Mouse (Mus musculus) adrenal gland (tissue): ENCODE measurements around the gene 2310061N02Rik.
"Not testable (repeated sequence)": the region's sequence is repeated elsewhere in the genome, so short reads cannot be mapped to it uniquely, and the experiment has no call there.

Source experiments
- intact Hi-C: fragments of 180-260 bp; cut with DNase I; formaldehyde crosslinking; loops from one replicate; pipeline ENCODE4 v1.15.1; 2025
- long read RNA-seq, 2 experiments: library from polyadenylated mRNA; unstranded; transcript quantifications; one replicate each; pipeline ENCODE4 v2.0.0; 2020; ENCODE audit warnings: borderline replicate concordance in 1 of 2; ENCODE audit not compliant: insufficient replicate concordance in 1 of 2

Gene 2310061N02Rik
- long read RNA-seq, experiment 1: 0 reads
- long read RNA-seq, experiment 2: 0 reads

DNA sequence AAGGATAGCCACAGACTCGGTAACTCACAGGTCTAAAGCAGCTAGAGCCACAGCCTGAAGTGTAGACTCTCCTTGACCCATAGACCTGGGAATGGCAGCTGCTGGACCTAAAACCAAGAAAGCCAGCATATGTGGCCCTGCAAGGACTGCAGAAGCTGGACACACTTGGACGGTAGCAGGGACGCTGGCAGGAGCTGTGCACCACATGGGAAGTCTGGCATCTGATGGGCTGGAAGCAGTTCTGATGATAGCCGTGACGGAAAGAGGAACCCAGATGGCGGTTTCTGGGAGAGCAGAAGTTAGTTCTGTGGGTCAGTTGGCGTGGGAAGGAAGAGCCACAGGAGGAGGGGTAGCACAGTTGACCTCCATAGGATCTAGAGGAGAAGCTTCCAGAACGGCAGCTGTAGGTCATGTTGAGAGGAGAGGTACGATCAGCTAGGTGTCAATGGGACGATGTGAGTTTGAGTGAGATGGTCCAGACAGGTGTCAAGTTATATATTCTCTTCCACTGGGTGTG, at the start of gene 2310061N02Rik:
Gene 2310061N02Rik, minus strand, starts transcription at position 467 of the 517 bp plus-strand sequence.
- intact Hi-C loops: no loop called here

DNA sequence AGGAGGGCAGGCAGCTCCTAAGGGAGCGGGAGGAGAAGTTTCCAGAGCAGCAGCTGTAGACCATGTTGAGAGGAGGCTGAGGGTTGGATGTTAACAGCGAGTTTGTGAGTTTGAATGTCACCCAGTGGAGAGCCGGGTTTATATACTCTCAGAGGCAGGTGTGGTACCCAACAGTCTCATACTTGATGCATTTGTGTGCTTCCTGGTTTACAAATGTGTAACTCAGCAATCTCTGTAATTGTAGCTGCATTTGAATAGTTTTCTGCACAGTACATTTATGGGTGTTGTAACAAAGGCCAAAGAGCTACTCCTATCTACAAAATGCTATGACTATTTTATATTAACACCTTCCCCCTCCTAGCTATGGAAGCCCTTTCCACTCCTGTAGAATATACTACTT, 43.8 kb upstream of the 2310061N02Rik start, which contains the start of gene Krtap13:
Gene Krtap13, minus strand, starts transcription at position 101 of the 400 bp plus-strand sequence.
- intact Hi-C loops: not testable (repeated sequence)

DNA sequence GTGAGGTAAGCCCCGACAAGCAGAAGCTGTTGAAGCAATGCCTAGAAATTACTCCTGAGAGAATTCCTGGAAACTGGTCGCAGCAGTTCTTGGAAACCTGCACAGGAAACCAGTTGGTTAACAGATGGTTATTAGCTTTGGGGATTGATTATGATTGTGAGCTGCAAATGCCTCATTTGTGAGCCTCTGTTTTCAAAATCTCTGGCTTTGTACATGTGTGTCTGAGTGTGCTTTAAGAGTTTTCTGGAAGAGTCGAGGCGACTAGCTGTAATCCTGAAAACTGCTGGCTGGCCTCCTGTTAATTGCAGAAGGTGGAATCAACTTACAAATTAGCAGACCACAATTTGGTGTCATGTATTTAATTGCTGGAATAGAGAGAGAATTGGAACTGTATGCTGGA, 40.2 kb upstream of the 2310061N02Rik start:
- intact Hi-C loops: no loop called here

DNA sequence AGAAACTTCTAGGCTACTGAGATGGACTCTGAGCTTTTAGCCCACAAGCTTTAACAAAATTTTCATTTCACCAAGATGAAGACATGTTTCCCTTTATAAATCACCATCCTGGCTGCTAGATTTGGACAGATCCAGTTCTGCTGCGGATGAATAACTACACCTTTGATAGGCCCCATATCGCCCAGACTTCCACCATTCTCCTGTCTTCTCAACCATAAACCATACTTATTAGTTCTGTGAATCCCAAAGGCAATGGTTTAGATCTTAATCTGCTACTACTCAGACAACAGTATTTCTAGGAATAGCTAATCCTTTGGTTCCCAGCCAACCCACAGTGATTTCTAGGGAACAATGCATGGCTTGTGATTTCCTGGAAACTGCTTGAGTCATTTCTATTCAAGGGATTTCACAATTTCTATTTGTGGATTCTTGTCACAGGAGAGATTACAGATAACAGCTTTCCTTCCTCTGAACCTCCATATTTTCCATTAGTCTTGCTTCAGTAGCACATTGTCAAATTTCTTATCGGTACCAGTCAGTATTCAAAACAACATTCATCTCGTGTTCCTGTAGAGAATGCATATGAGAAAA, 37.1 kb upstream of the 2310061N02Rik start:
- intact Hi-C loops: no loop called here

DNA sequence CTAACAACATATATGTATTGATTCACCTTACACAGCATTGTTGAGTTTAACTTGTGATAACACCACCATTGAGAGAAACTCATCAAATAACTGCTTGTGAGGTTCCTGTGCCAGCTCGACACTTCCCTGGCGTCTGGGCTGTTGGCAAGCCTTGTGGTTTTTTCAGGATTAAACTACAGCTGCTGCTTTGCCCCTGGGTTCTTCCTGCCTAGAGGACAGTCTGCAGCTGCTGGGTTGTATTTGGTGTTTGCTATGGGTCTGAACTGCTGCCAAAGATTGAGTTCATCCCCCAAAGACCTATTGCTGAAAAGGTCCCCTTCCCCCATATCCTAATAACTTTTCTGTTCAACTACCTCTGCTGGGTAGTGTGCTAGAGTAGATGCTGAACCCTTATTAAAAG, 27.6 kb upstream of the 2310061N02Rik start:
- intact Hi-C loops: no loop called here

DNA sequence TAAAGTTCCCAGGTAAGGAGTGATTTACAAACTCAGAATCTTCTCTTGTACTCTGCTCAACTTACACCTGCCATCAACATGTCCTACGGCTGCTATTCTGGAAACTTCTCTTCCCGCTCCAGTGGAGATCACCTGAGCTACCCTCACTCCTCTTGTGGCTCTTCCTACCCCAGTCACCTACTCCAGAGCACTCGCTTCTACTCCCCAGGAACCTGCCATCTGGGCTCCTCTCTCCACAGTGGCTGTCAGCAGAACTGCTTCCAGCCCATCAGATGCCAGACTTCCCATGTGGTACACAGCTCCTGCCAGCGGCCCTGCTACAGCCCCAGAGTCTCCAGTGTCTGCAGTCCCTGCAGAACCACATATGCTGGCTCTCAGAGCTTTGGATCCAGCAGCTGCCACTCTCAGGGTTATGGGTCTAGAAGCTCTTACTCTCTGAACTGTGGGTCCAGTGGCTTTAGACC, 21.1 kb upstream of the 2310061N02Rik start, which contains the start of gene Krtap13-1:
Gene Krtap13-1, plus strand, starts transcription at position 51 of the 464 bp plus-strand sequence.
- intact Hi-C loops: no loop called here

DNA sequence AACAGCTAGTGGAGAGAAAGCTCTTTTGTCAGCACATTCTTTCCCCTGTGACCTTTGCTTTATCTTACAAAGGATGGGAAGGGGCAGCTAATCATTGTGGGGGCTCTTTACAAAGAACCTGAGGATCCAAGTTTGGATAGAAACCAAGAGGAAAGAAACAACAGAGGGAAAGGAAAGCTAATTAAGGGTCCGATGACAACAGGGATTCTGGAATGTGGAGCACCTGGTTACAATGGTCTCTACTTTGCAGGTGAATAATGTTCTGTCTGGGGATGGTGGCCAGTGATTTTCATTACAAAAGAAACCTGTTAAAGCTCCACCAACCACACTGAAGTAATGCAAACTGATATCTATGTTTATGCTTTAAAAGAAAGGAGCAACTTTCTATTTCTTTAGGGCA, 12.3 kb upstream of the 2310061N02Rik start:
- intact Hi-C loops: no loop called here

DNA sequence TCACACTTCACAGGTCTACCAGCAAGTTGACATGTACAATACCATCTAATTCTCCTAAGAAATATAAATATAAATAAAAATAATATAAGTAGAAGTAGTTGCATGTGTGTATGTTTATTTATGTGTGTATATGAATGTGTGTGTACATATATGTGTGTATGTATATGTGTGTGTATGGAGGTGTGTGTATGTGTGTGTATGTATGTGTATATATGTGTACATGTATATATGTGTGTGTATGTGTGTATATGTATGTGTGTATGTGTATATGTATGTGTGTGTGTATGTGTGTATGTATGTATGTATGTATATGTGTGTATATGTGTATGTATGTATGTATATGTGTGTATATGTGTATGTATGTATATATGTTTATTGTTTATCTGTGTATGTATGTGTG, 8.8 kb upstream of the 2310061N02Rik start:
- intact Hi-C loops: no loop called here

DNA sequence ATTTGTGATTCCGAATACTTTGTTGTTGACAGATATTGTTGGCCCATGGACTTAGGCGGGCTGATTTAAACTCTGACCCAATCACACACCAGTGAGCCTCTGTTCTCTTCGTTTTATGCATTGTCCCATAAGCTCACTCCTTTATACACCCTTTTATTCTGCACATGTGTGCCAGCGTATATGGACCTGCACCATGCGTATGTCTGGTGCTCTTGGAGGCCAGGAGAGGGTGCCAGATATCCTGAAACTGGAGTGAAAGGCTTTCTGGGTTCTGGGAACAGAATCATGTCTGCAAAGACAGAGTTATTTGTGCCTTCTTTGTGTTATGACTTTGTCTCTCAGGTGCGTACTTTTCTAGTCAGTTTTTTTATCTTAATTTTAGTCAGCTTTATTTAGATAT, 3.5 kb upstream of the 2310061N02Rik start:
- intact Hi-C loops: no loop called here

DNA sequence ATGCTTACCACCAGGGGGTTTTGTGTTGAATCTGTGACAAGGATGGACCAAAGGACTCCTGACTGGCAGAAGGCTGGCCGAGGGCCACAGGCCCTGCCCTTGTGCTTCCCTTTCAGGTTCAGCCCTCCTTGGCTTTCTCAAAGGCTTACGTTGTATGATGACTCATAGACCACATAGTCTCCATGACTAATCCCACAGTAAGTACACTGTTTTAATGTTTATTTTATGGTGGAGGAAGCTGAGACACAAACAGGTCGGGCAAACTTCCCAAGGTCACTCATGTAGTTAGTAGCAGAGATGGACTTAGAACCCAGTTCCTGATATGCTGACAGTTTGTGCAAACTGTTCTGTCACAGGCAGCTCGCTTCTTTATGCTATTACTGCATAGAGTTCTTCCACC, 3.0 kb upstream of the 2310061N02Rik start:
- intact Hi-C loops: no loop called here

DNA sequence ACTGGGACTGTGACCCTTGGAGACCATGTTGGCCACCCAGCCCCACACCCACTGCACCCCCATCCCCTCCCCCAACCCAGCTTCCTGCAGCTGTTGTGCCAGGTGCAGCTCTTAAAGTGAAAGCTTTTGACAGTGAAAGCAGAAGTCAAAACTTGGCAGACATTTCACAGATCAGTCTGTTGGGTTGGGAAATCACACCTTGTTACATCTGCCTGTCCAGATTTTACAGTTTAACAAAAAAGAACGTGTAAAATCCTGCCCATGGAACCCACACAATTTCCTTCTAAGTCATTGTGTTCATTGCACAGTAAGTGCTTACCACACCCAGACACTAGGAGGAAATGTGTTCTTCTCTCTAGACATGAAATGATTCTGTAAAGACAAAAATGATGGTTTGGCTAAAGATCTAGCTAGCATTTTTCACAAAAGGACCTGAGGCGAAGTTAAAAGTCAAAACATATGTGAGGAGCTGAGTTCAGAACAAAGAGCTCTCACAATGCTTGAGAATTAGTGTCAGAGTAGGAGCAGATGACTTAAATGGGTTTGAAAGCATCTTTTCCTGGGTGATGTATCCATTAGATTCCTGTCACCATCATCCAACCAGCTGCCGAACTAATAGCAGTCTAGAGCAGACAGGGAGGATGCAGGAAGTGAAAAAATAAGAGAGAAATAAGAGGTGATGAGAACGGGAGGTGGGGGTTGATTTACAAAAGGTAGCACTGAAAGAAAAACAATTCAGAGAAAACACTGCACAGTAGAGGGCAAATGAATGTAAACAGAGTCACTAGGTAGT, 6.5 kb downstream of the 2310061N02Rik start:
- intact Hi-C loops: no loop called here

DNA sequence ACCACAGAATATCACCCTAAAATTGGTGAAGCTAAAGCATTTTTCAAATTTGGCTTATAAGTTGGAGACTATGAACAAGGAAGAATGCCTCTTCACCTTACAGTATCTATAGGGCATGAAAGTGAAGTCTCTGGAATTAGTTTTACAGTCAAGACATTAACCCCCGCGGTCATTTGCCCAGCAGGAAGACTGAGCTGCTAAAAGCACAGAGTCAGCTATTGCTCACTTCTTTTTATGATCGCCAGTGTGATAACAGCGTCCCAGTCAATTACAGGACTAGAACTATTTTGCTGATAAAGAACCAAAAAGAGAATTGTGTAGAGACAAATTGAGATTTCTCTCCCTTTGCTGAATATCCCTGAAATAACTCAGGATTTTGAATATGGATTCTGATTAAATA, 11.5 kb downstream of the 2310061N02Rik start:
- intact Hi-C loops: no loop called here

DNA sequence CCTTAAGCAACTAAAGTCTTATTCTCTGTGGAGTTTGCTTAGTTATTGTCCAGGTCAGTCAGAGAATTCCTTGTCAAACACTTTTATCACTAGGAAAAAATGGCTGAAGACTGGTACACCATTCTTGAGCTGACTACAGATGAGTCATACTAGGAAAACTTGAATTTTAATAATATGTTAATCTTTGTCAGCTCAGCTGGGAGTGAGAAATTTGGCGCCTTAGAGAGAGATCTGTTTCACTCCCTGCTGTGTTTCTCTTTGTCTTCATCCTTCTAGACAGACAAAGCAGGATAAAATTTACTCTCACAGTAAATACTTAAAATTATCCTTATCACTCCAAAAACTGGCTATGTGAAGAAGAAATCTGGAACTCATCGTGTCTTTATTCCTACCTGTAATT, 26.5 kb downstream of the 2310061N02Rik start:
- intact Hi-C loops: no loop called here

DNA sequence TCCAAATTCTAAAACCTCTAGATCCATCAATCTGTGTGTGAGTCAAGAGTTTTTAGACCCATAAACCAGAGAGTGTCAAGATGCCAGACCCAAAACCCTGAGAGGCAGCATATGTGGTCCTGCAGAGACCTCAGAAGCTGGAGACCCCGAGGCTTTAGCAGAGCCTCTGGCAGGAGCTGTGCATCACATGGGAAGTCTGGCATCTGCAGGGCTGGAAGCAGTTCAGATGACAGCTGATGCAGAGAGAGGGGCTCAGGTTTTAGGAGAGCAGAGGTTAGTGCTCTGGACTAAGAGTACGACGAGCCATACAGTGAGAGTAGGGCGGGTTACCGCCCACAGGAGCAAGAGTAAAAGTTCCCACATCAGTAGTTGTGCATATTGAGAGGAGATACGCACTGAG, 28.7 kb downstream of the 2310061N02Rik start:
- intact Hi-C loops: no loop called here

DNA sequence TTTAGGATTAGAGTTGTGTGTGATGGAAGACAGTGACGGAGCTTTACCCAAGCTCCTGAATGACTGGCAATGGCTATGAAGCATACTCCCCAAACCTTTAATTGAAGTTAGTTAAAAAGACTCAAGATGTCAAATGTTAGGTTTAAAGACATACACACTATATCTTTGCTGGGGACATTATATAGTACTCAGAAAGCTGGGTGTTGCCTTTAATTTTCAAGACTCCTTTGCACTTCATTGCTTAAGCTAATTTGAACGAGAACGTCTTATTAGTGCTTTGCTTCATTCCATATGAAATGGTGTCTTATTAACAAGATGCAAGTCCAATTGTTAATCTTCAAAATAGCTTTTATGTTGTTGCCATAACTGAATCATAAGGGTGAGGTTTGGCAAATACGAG, 36.2 kb downstream of the 2310061N02Rik start, which contains the start of gene Krtap27-1:
Gene Krtap27-1, minus strand, starts transcription at position 101 of the 400 bp plus-strand sequence.
- intact Hi-C loops: no loop called here

DNA sequence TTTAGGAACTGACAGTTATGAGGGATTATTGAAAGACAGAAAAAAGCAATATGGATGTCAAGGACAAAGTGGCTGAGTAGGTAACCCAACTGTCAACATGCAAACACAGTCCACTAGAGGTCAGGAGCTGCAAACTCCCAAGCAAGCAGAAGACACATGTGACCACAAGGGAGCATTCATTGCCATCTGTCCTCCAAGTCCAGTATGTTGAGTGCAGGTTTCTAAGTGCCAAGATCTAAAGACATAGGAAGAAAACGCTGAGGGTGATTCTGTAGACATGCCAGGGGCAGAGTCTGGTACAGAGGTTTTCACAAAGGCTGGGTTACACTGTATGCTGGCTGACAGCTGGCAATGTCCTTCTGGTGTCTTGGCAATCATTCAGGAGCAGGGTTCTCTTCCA, 50.3 kb downstream of the 2310061N02Rik start:
- intact Hi-C loops: no loop called here
